Mouse (Mus musculus) right cerebral cortex, postnatal 25 days (tissue): ENCODE data around the gene Pgm5.

Experiments
- DNase-seq: peaks from one replicate; pipeline ENCODE4 v3.0.0; 2022

The Pgm5 gene

GRCm38 (mm10) chr19:24762473-24763149, 99.0 kb downstream of the Pgm5 start:
- DNase-seq, result no peak

- DNase-seq, result no peak
Observed at GRCm38 (mm10) chr19:24756627-24757026, 105.0 kb downstream of the Pgm5 start.

GRCm38 (mm10) chr19:24754440-24754785, 107.2 kb downstream of the Pgm5 start:
- no peak for DNase-seq

- no peak for DNase-seq
Observed at GRCm38 (mm10) chr19:24753617-24754439, 107.8 kb downstream of the Pgm5 start.

- DNase-seq, result no peak
Observed at GRCm38 (mm10) chr19:24752873-24753538, 108.6 kb downstream of the Pgm5 start.

GRCm38 (mm10) chr19:24746266-24746875, 115.3 kb downstream of the Pgm5 start:
- no peak for DNase-seq

GRCm38 (mm10) chr19:24742606-24743005, 119.0 kb downstream of the Pgm5 start:
- no peak for DNase-seq

GRCm38 (mm10) chr19:24738786-24739185, 122.9 kb downstream of the Pgm5 start:
- DNase-seq, result no peak

GRCm38 (mm10) chr19:24738026-24738425, 123.6 kb downstream of the Pgm5 start:
- DNase-seq, result no peak

GRCm38 (mm10) chr19:24735484-24736128, 126.0 kb downstream of the Pgm5 start:
- DNase-seq, result no peak

GRCm38 (mm10) chr19:24730661-24731060, 131.0 kb downstream of the Pgm5 start:
- DNase-seq, result no peak

- DNase-seq, result no peak
Observed at GRCm38 (mm10) chr19:24724362-24724761, 137.3 kb downstream of the Pgm5 start.

- no peak for DNase-seq
Observed at GRCm38 (mm10) chr19:24720448-24720847, 141.2 kb downstream of the Pgm5 start.

- DNase-seq, result no peak
Observed at GRCm38 (mm10) chr19:24719504-24719903, 142.2 kb downstream of the Pgm5 start.

GRCm38 (mm10) chr19:24718021-24718420, 143.6 kb downstream of the Pgm5 start:
- DNase-seq, result no peak

GRCm38 (mm10) chr19:24716303-24717097, 145.2 kb downstream of the Pgm5 start:
- peak; percentile 38 for DNase-seq

- no peak for DNase-seq
Observed at GRCm38 (mm10) chr19:24708032-24708431, 153.6 kb downstream of the Pgm5 start.

GRCm38 (mm10) chr19:24707071-24707906, 154.4 kb downstream of the Pgm5 start:
- no peak for DNase-seq

GRCm38 (mm10) chr19:24705395-24705794, 156.3 kb downstream of the Pgm5 start:
- DNase-seq, result no peak

GRCm38 (mm10) chr19:24704326-24704725, 157.3 kb downstream of the Pgm5 start:
- no peak for DNase-seq

GRCm38 (mm10) chr19:24703680-24704079, 158.0 kb downstream of the Pgm5 start:
- no peak for DNase-seq
